Mouse (Mus musculus) kidney, embryonic 15.5 days (tissue): ENCODE data around the gene Stat4. TPM values are rescaled to one million over a fixed set of nuclear protein-coding genes. Genes with fewer than 3 reads are reported as not detected.

ENCODE experiments used
- ATAC-seq: fragments of 200-750 bp; cut with Nextera tagmentation; replicated peaks from 2 replicates; pipeline ENCODE4 v1.8.0; 2017; ENCODE audit warnings: moderate TSS enrichment; ENCODE audit not compliant: low FRiP score
- H3K27ac ChIP-seq: fragments of 300-500 bp; sonication (generic); 2 replicates; pipeline ENCODE4 v1.5.1; 2015; ENCODE audit warnings: mild to moderate bottlenecking, inconsistent platforms
- H3K27me3 ChIP-seq: fragments of 300-500 bp; sonication (generic); 2 replicates; pipeline ENCODE4 v1.6.1; 2015; ENCODE audit warnings: inconsistent platforms
- H3K36me3 ChIP-seq: fragments of 300-500 bp; sonication (generic); 2 replicates; pipeline ENCODE4 v1.6.1; 2015; ENCODE audit warnings: inconsistent platforms
- H3K4me1 ChIP-seq: fragments of 300-500 bp; sonication (generic); 2 replicates; pipeline ENCODE4 v1.6.1; 2015; ENCODE audit warnings: inconsistent platforms
- H3K4me2 ChIP-seq: fragments of 300-500 bp; sonication (generic); 2 replicates; pipeline ENCODE4 v1.6.1; 2015; ENCODE audit warnings: moderate library complexity, mild to moderate bottlenecking, inconsistent platforms
- H3K4me3 ChIP-seq: fragments of 300-500 bp; sonication (generic); replicated peaks from 2 replicates; pipeline ENCODE4 v1.5.1; 2015; ENCODE audit warnings: mild to moderate bottlenecking, inconsistent platforms
- H3K9ac ChIP-seq: fragments of 300-500 bp; sonication (generic); 2 replicates; pipeline ENCODE4 v1.6.1; 2015; ENCODE audit warnings: mild to moderate bottlenecking, inconsistent platforms
- H3K9me3 ChIP-seq: fragments of 300-500 bp; sonication (generic); replicated peaks from 2 replicates; pipeline ENCODE4 v1.6.1; 2016; ENCODE audit warnings: inconsistent platforms
- WGBS: fragments of 180-500 bp; shearing (Covaris S2); methylation state at CpG from one replicate; pipeline ENCODE4 v1.1.7; 2015; ENCODE audit warnings: mixed read lengths; 5-methylcytosine and 5-hydroxymethylcytosine counted together
- polyA plus RNA-seq: library from polyadenylated mRNA; unstranded; fragments of >200 nt; fragmentation: Nextera tagmentation; extraction: Ambion mirVana; gene quantifications from 2 replicates; pipeline ENCODE4 v1.2.1, GENCODE M21; 2015

The Stat4 gene
- polyA plus RNA-seq, 1 experiment from 2014 or later, result 1.6 TPM

DNA sequence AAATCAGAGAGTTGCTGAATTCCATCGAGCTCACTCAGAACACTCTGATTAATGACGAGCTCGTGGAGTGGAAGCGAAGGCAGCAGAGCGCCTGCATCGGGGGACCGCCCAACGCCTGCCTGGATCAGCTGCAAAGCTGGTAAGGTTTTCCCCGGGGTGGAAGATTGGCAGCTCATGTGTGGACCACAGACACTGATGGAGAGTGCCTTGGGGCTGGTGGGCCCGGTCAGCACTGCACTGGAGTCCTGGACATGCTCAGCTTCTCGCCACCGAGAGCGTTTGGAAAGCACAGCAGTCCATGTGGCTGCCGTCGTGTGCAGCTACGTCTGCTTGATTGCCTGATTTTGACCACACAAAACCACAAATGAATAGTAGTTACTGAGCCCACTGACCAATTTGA lies 150.3 kb downstream of the Stat4 start:
- H3K4me2 ChIP-seq, result no peak overlapping the region
- peaks cover 19% of the 10 kb centered on the region for H3K36me3 ChIP-seq
- H3K27ac ChIP-seq, result no peak overlapping the region
- ATAC-seq, result no peak
- H3K4me3 ChIP-seq, result no peak overlapping the region
- no peaks in the 10 kb centered on the region for H3K9me3 ChIP-seq
- 0 out of 2 replicates have a peak, but pooled peaks cover 7% of the 10 kb centered on the region for H3K4me1 ChIP-seq
- 82% methylated on average over 16 of the region's 16 CpGs for whole genome bisulfite sequencing
- H3K27me3 ChIP-seq, result no peaks in the 10 kb centered on the region
- H3K9ac ChIP-seq, result no peak overlapping the region

DNA sequence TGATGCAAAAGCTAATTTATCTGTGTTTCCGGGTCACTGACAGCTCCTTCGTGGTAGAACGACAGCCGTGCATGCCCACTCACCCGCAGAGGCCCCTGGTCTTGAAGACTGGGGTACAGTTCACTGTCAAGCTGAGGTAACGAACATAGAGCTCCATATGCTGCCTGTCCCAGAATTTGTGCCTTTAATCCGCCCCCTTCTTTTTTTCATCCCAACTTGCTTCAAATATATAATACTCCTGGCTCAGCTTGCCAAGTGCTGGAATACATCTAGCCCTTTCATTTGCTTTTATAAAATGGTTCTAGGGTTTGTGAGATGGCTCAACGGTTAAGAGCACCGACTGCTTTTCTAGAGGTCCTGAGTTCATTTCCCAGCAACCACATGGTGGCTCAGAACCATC lies 153.6 kb downstream of the Stat4 start:
- 54% methylated on average over 9 of the region's 9 CpGs for WGBS
- Histone ChIP-seq H3K27me3 (no peaks in the 10 kb centered on the region), H3K9me3 (no peaks in the 10 kb centered on the region), H3K4me3 (no peak overlapping the region), H3K4me1 (0 out of 2 replicates have a peak, but pooled peaks cover 17% of the 10 kb centered on the region), H3K4me2 (no peak overlapping the region), H3K36me3 (peaks cover 13% of the 10 kb centered on the region), H3K9ac (no peak overlapping the region), H3K27ac (no peak overlapping the region)
- no peak for ATAC-seq

DNA sequence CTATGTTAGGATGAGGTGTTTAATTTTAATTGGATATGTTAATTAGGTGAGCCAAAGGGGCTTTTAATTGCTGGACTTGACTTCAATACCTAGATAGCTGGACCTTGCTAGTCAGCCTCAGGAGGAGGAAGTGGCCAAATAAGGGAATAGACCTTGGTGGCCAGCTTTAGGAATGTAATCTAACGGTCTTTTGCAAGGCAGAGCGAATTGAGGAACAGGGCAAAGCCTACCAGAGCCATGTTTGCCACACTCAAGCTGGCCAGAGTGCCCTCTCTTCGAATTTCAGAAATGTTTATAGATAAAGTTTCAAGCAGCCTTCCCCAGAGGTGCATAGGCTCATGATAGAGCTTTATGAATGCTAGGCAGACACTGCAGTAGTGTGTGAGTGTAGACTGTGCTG lies 154.5 kb downstream of the Stat4 start:
- no peak for ATAC-seq
- H3K4me2 ChIP-seq, result no peak overlapping the region
- no peaks in the 10 kb centered on the region for H3K27me3 ChIP-seq
- H3K9me3 ChIP-seq, result no peaks in the 10 kb centered on the region
- no peak overlapping the region for H3K9ac ChIP-seq
- H3K4me1 ChIP-seq, result 0 out of 2 replicates have a peak, but pooled peaks cover 17% of the 10 kb centered on the region
- no peak overlapping the region for H3K27ac ChIP-seq
- 71% methylated on average over 3 of the region's 3 CpGs for WGBS
- H3K4me3 ChIP-seq, result no peak overlapping the region
- H3K36me3 ChIP-seq, result peaks cover 13% of the 10 kb centered on the region

DNA sequence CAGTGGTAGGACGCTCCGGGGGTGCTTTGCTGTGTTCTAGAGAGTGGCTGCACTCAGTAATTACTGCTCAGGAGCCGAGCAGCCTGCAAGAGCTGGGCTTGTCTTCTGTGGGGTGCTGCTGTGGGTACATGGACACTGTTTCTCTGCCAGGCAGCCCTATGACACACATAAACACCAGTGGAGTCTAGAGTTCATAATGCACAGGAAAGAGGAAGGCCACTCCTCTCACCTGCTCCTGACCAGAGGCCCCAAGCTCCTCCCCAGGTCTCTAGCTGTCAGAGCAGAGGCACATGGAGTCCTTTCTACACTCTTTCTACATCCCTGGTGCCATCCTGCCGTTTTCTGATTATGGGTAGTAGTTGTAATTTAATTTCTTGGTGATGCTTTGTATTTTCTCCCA lies 155.2 kb downstream of the Stat4 start:
- Histone ChIP-seq H3K4me3 (no peak overlapping the region), H3K9ac (no peak overlapping the region), H3K36me3 (peaks cover 9% of the 10 kb centered on the region), H3K27me3 (no peaks in the 10 kb centered on the region), H3K4me2 (no peak overlapping the region), H3K9me3 (no peaks in the 10 kb centered on the region), H3K4me1 (0 out of 2 replicates have a peak, but pooled peaks cover 17% of the 10 kb centered on the region), H3K27ac (no peak overlapping the region)
- WGBS, result 77% methylated on average over 4 of the region's 4 CpGs
- no peak for ATAC-seq

DNA sequence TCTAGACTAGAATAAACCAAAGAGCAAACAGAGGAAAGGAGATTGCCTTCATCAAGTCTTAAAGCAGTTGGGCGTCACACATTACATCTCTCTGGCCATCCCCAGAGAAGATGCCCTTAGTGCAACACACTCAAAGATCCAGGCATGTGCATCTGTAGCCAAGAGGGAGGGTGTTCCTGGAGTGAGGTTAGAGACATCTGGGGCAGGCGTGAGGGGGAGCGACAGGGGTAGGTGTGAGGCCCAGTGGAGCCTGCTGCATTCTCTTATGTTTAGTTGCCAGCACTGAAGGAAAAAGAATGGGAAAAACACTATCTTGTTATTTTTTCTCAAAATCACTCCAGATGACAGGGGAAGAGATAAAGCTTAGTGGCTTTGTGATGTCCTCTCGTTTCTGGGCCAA lies 156.2 kb downstream of the Stat4 start:
- Histone ChIP-seq H3K27ac (no peak overlapping the region), H3K4me2 (no peak overlapping the region), H3K9me3 (no peaks in the 10 kb centered on the region), H3K4me3 (no peak overlapping the region), H3K4me1 (0 out of 2 replicates have a peak, but pooled peaks cover 17% of the 10 kb centered on the region), H3K36me3 (0 out of 2 replicates have a peak, but pooled peaks cover 5% of the 10 kb centered on the region), H3K27me3 (no peaks in the 10 kb centered on the region), H3K9ac (no peak overlapping the region)
- WGBS, result 76% methylated on average over 4 of the region's 4 CpGs
- ATAC-seq, result no peak

DNA sequence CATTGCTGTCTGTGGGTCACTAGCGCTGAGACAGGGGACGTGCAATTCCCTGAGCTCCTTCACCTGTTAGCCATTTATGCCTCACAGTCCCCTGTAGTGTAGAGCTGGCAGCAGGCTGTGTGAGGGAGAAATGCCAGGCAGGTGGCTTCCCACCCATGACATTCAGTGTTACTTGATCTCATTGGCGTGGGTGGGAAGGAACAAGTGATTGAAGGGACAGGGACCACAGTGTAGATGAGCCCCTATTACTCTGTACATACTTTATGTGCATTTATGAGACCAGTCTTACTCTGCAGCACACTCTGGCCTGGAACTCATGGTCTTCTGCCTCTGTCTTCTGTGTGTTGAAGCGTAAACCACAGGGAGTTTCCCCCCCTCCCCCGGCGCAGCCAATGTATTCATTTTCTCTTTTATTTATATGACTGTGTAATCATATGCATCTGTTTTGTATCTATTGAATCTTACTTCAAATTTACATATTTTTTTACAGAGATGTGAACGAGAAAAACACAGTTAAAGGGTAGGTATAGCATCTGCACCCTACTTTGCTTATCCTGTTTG lies 156.7 kb downstream of the Stat4 start:
- no peak overlapping the region for H3K4me2 ChIP-seq
- no peaks in the 10 kb centered on the region for H3K9me3 ChIP-seq
- H3K36me3 ChIP-seq, result 0 out of 2 replicates have a peak, but pooled peaks cover 5% of the 10 kb centered on the region
- no peaks in the 10 kb centered on the region for H3K27me3 ChIP-seq
- H3K27ac ChIP-seq, result no peak overlapping the region
- no peak overlapping the region for H3K9ac ChIP-seq
- WGBS, result 80% methylated on average over 7 of the region's 7 CpGs
- ATAC-seq, result no peak
- H3K4me1 ChIP-seq, result 0 out of 2 replicates have a peak, but pooled peaks cover 21% of the 10 kb centered on the region
- H3K4me3 ChIP-seq, result no peak overlapping the region

DNA sequence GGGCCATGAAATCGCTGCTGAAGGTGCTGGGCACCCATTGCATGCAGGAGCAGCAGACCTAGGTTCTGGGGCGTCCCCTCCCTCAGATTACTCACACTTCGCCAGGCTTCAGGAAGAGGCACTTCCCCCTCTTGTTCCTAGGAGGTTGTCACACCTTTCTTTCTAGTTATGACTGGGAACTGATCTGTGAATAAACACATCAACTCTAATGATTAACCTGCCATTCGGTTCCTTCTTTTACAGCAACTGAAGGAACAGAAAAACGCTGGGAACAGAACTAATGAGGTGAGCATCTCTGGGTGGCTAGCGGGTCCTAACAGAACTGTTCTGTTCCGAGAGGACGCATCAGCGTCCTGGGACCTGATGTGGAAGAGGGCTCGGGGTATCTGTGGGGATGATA lies 158.0 kb downstream of the Stat4 start:
- Histone ChIP-seq H3K27me3 (no peaks in the 10 kb centered on the region), H3K27ac (no peak overlapping the region), H3K9ac (no peak overlapping the region), H3K4me2 (no peak overlapping the region), H3K4me3 (no peak overlapping the region), H3K36me3 (0 out of 2 replicates have a peak, but pooled peaks cover under 1% of the 10 kb centered on the region), H3K4me1 (peaks cover 25% of the 10 kb centered on the region), H3K9me3 (no peaks in the 10 kb centered on the region)
- 77% methylated on average over 10 of the region's 10 CpGs for WGBS
- no peak for ATAC-seq

DNA sequence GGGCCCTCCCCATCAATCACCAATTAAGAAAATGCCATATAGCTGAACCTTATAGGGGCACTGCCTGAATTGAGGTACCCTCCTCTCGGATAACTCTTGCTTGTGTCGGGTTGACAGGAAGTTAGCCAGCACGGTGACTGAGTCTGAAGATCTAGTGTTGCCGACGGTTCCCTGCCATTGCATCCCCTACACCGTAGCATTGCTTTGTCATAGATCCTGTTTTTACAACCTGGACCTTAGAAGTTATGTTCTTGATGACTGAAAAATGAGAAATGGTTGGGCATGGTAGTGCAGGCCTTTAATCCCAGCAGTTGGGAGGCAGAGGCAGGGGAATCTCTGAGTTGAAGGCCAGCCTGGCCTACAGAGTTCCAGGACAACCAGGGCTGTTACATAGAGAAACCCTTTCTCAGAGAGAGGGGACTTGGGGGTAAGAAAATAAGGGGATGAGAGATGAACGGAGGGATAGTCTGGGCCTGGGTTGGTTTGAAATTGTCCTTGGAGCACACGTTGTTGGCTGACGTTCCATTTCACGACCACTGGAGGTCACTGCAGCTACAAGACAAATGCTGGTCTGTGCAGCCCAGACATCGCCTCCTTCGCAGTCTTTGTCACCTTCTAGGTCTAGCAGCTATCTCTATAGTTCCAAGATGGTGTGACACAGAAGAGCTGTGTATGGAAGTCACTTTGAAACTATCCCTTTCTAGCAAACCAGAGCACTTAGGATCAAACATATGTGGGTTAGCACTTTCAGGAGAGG lies 159.4 kb downstream of the Stat4 start:
- 54% methylated on average over 12 of the region's 12 CpGs for WGBS

DNA sequence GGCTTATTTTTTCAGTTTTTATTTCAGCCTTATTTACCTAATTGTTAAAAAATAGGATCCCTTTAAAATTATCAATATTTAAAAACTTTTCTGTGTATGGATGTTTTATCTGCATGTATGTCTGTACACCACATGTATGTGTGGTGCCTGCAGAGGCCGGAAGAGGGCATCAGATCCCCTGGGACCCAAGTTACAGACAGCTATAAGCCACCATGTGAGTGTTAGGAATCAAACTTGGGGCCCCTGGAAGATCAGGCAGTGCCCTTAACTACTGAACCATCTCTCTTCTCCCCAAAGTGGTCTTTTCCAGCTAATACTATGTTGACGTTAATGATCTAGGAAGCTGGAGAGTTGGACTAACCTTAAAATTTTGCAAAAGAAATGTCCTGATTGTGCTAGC lies 160.5 kb downstream of the Stat4 start:
- H3K4me2 ChIP-seq, result no peak overlapping the region
- ATAC-seq, result no peak
- H3K9me3 ChIP-seq, result no peaks in the 10 kb centered on the region
- no peaks in the 10 kb centered on the region for H3K36me3 ChIP-seq
- H3K4me3 ChIP-seq, result no peak overlapping the region
- 75% methylated on average over 2 of the region's 2 CpGs for WGBS
- peaks cover 32% of the 10 kb centered on the region for H3K4me1 ChIP-seq
- H3K27ac ChIP-seq, result no peak overlapping the region
- H3K9ac ChIP-seq, result no peak overlapping the region
- no peaks in the 10 kb centered on the region for H3K27me3 ChIP-seq

More for the DNA sequence above, 159.4 kb downstream of the Stat4 start:
- no peaks in the 10 kb centered on the region for H3K36me3 ChIP-seq
- no peak overlapping the region for H3K4me2 ChIP-seq
- no peak overlapping the region for H3K4me3 ChIP-seq
- H3K4me1 ChIP-seq, result peaks cover 32% of the 10 kb centered on the region
- H3K27ac ChIP-seq, result no peak overlapping the region
- peak; percentile 69 for ATAC-seq
- no peaks in the 10 kb centered on the region for H3K27me3 ChIP-seq
- no peaks in the 10 kb centered on the region for H3K9me3 ChIP-seq
- H3K9ac ChIP-seq, result no peak overlapping the region

DNA sequence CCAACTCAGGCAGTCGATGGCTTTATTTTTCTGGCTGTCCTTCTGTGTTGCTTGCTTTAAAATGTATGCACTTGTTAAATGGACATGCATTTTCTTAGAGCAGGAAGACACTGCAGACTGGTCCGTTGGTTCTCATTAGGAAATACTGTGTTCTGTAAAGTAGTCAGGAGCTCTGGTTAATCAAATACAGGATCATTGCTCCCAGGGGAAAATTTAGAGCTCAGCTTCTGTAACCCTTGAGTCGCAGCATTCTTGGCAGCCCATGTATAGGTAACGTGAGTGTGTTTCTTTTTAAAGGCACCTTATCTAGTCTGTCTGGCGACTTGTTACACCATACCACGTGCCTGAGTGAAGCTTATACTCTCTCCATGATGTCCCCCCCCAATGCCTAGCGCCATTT lies 161.2 kb downstream of the Stat4 start:
- H3K27me3 ChIP-seq, result no peaks in the 10 kb centered on the region
- H3K4me3 ChIP-seq, result no peak overlapping the region
- peaks cover 36% of the 10 kb centered on the region for H3K4me1 ChIP-seq
- no peaks in the 10 kb centered on the region for H3K9me3 ChIP-seq
- no peak for ATAC-seq
- H3K9ac ChIP-seq, result no peak overlapping the region
- no peak overlapping the region for H3K27ac ChIP-seq
- H3K4me2 ChIP-seq, result no peak overlapping the region
- 62% methylated on average over 7 of the region's 7 CpGs for WGBS
- no peaks in the 10 kb centered on the region for H3K36me3 ChIP-seq

DNA sequence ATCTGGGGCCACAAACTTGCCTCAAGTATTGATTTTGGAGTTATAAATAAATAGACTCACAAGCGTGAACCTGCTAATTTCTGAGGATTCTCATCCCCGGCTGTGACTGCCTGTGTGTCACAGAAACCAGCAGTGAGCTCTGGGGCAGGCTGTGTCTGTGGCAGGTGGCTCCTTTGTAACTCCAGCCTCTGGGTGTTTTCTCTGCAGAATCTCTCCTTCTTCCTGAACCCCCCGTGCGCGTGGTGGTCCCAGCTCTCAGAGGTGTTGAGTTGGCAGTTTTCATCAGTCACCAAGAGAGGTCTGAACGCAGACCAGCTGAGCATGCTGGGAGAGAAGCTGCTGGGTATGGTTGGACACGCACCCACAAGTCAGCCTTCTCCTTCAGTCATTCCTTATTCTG lies 161.7 kb downstream of the Stat4 start:
- Histone ChIP-seq H3K27me3 (no peaks in the 10 kb centered on the region), H3K4me3 (no peak overlapping the region), H3K4me2 (no peak overlapping the region), H3K27ac (no peak overlapping the region), H3K4me1 (peaks cover 31% of the 10 kb centered on the region), H3K9me3 (no peaks in the 10 kb centered on the region), H3K36me3 (no peaks in the 10 kb centered on the region), H3K9ac (no peak overlapping the region)
- 76% methylated on average over 7 of the region's 7 CpGs for WGBS
- ATAC-seq, result no peak

DNA sequence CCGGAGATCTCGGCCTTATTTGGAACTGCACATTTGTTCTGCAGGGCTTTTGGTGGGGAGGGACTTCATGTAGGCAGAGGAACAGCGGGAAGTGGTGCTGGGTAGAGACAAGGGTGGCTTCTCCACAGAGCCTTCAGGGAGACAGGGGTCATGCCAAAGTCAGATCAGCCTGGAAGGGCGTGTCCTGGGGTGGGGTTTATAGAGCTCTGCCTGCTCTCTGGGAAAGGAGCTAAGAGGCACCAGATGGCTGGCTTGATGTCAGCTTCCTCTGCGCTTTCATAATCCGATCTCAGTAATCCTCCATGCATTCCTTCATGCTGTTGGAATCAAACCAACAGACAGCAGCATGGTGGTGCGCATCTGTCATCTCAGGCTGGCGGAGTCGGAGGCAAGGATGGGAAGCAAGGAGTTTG lies 163.0 kb downstream of the Stat4 start:
- Histone ChIP-seq H3K4me1 (peaks cover 32% of the 10 kb centered on the region), H3K4me3 (no peak overlapping the region), H3K9ac (no peak overlapping the region), H3K36me3 (no peaks in the 10 kb centered on the region), H3K4me2 (no peak overlapping the region), H3K9me3 (no peaks in the 10 kb centered on the region), H3K27ac (no peak overlapping the region), H3K27me3 (no peaks in the 10 kb centered on the region)
- 70% methylated on average over 9 of the region's 9 CpGs for WGBS
- no peak for ATAC-seq
